Mouse (Mus musculus) frontal cortex, postnatal 25 days (tissue): ENCODE measurements around the gene Pygo2.
A peak's percentile ranks its signal among the peaks of the same experiment; 100 is the strongest.

Experiments
- DNase-seq, 2 experiments: peaks; one replicate each; pipeline ENCODE4 v3.0.0; 2022; ENCODE audit warnings: low spot score in 2 of 2

Gene Pygo2

GRCm38 (mm10) chr3:89456726-89457665 lies 27.0 kb downstream of the Pygo2 start:
- peak; percentile 39 to 45 for DNase-seq

DNA sequence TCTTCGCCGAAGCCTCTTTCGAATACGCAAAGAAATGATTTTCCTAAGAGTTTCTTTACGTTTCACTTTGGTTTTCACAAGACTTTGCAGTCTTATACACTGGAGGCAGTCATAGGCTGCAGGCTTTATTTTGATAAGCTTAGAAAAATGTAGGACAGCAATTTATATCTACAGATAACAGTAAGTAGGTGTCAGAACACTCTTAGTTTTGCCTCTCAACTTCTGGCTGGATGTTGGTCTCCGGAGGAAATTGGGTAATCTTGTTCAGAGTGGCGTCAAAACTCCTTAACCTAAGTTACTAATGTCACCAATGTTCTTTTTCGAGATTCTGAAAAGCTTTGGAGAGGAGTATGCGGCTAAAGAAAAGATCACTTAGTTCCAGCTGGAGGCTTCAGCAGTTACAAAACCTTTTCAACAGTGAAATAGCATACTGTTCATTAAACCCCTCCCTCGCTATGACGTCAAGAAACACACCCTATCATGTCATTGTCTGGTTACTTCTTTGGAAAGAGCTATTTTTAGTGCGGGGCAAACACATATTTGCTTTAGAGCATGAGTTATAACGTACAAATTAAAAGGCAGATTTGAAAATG lies 28.5 kb downstream of the Pygo2 start:
- DNase-seq: no peak

DNA sequence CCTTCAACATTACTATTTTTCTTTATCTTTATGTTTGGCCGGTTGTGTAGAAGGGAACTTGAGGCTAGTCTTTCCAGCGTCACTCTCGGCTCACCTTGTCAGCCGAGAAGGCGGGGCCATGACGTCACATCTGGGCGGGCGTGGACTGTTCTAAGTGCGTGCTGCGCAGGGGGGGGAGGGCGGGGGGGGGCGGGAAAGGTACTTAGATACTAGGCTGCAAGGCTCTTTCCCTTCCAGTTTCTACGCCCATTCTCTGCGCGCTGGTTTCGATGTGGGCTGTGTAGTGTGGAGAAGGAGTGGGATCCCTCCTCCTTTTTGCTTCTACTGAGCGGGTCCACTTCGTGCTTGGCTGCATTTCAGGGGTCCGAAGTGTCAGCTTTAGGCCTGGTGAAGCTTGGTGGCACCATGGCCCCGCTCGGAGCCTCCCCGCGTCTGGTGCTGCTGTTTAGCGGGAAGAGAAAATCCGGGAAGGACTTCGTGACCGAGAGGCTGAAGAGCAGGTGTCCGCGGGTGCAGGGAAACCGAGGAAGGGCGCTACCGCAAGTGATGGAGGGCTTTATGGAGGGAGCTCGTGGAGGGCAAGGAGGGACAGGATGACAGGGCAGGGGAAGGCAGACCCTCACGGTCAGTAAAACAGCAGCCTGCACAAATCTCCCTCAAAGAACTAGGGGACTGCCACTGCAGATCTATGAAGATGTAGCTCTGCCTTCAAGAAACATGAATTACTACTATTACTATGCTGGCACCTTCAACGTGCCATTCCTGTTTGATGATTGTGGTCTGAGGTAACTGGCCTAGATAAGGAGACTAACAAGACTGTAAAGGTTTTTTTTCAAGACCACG lies 29.2 kb downstream of the Pygo2 start:
- DNase-seq: peak; percentile 73 to 80

DNA sequence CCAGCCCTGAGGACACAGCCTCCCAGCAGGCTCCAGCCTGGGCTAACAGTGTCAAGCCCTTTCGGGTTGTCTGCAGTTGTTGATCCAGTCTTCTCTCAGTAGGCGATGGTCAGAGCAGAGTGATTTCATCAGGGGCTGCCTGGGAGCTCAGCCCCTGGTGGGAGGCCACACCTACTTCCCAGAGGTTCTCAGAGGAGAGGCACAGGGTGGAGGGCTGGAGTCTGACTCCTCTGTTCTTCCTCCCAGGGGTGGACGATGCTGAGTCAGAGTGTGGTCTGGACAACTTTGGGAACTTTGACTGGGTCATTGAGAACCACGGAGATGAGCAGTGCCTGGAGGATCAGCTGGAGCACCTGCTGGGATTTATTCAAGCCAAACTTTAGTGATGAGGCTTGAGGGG lies 38.3 kb downstream of the Pygo2 start:
- DNase-seq: no peak

- no peak for DNase-seq
Measured at GRCm38 (mm10) chr3:89472280-89472679, 42.3 kb downstream of the Pygo2 start.

DNA sequence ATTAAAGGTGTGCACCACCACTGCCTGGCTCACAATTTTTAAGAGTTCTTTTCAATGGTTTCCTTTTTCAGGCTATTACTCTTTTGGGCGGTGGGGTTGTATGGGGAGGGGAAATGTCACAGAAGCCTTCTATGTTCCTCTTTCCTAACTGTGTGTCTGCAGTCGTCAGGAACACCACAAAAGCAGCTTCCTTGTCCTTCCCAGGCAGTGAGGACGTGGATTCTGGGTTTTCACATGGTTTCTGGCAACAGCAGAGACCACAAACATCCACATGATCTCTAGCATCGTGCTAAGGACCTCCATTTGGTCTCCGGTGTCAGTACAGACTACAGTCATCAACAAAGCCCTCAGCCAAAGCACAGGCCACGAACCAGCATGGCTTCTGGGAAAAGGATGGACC lies 43.8 kb downstream of the Pygo2 start:
- DNase-seq: no peak

- no peak for DNase-seq
Measured at GRCm38 (mm10) chr3:89479055-89479454, 49.0 kb downstream of the Pygo2 start.

GRCm38 (mm10) chr3:89481488-89481887 lies 51.5 kb downstream of the Pygo2 start:
- no peak for DNase-seq

DNA sequence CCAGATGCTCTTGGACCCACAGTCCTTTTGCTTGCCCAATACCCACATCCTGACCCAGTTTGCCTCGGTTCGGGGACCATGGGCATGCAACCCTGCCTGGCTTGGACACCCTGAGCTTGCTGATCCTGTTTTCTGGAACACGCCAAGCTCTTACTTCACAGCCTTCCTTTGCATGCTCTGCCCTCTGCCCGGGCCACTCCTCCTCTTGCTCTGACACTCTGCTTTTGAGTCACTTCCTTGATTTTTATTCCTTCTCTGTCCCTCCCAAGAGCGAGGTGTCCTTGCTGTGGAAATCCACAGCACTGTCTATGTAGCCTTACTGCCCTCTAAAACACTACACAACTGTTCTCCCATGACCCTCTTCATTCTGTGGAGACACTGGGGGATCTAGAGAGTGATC lies 52.2 kb downstream of the Pygo2 start:
- DNase-seq: no peak
